Mouse (Mus musculus): Measurements from ENCODE around the gene Stx3. TPM values are rescaled to one million over a fixed set of nuclear protein-coding genes. Genes with fewer than 3 reads are reported as not detected.

The Stx3 gene
- total RNA-seq, 1 experiment from 2014 or later, result 14.9 TPM

GRCm38 (mm10) chr19:11769257-11769920 is 49.8 kb downstream of the Stx3 start:
- ATAC-seq (replicated peaks in 1 of 2; ENCODE audit: insufficient read depth in 1 of 2, low FRiP score in 2 of 2, low TSS enrichment in 1 of 2, low read depth in 1 of 2, poor library complexity in 2 of 2, severe bottlenecking in 2 of 2), result no peak

- peak; percentile 46 to 60; a peak in 2 of 4 replicates for ATAC-seq (replicated peaks in 1 of 2; ENCODE audit: insufficient read depth in 1 of 2, low FRiP score in 2 of 2, low TSS enrichment in 1 of 2, low read depth in 1 of 2, poor library complexity in 2 of 2, severe bottlenecking in 2 of 2)
Measured at GRCm38 (mm10) chr19:11768163-11768562, 51.0 kb downstream of the Stx3 start.

GRCm38 (mm10) chr19:11766413-11766812 is 52.8 kb downstream of the Stx3 start:
- peak; percentile 19 to 22; a peak in 1 of 4 replicates for ATAC-seq (replicated peaks in 1 of 2; ENCODE audit: insufficient read depth in 1 of 2, low FRiP score in 2 of 2, low TSS enrichment in 1 of 2, low read depth in 1 of 2, poor library complexity in 2 of 2, severe bottlenecking in 2 of 2)

GRCm38 (mm10) chr19:11765059-11765458 is 54.1 kb downstream of the Stx3 start:
- no peak for ATAC-seq (replicated peaks in 1 of 2; ENCODE audit: insufficient read depth in 1 of 2, low FRiP score in 2 of 2, low TSS enrichment in 1 of 2, low read depth in 1 of 2, poor library complexity in 2 of 2, severe bottlenecking in 2 of 2)

GRCm38 (mm10) chr19:11747298-11747697 is 71.9 kb downstream of the Stx3 start, which contains the start of gene Gif:
Gene Gif (plus strand): TSS chr19:11747554.
- ATAC-seq (replicated peaks in 1 of 2; ENCODE audit: insufficient read depth in 1 of 2, low FRiP score in 2 of 2, low TSS enrichment in 1 of 2, low read depth in 1 of 2, poor library complexity in 2 of 2, severe bottlenecking in 2 of 2), result no peak

GRCm38 (mm10) chr19:11745680-11746079 is 73.5 kb downstream of the Stx3 start:
- no peak for ATAC-seq (replicated peaks in 1 of 2; ENCODE audit: insufficient read depth in 1 of 2, low FRiP score in 2 of 2, low TSS enrichment in 1 of 2, low read depth in 1 of 2, poor library complexity in 2 of 2, severe bottlenecking in 2 of 2)

- ATAC-seq (replicated peaks in 1 of 2; ENCODE audit: insufficient read depth in 1 of 2, low FRiP score in 2 of 2, low TSS enrichment in 1 of 2, low read depth in 1 of 2, poor library complexity in 2 of 2, severe bottlenecking in 2 of 2), result no peak
Measured at GRCm38 (mm10) chr19:11736455-11736854, 82.7 kb downstream of the Stx3 start.

GRCm38 (mm10) chr19:11730278-11730677 is 88.9 kb downstream of the Stx3 start:
- no peak for ATAC-seq (replicated peaks in 1 of 2; ENCODE audit: insufficient read depth in 1 of 2, low FRiP score in 2 of 2, low TSS enrichment in 1 of 2, low read depth in 1 of 2, poor library complexity in 2 of 2, severe bottlenecking in 2 of 2)

GRCm38 (mm10) chr19:11727304-11727703 is 91.9 kb downstream of the Stx3 start:
- ATAC-seq (replicated peaks in 1 of 2; ENCODE audit: insufficient read depth in 1 of 2, low FRiP score in 2 of 2, low TSS enrichment in 1 of 2, low read depth in 1 of 2, poor library complexity in 2 of 2, severe bottlenecking in 2 of 2), result no peak

GRCm38 (mm10) chr19:11725915-11726314 is 93.3 kb downstream of the Stx3 start:
- no peak for ATAC-seq (replicated peaks in 1 of 2; ENCODE audit: insufficient read depth in 1 of 2, low FRiP score in 2 of 2, low TSS enrichment in 1 of 2, low read depth in 1 of 2, poor library complexity in 2 of 2, severe bottlenecking in 2 of 2)

Other genes starting within 250 kb of the Stx3 start
- gene Ms4a6d, start 214.6 kb downstream of the Stx3 start, total RNA-seq (2017), result 0.55 and 1.1 TPM in 2 replicates
- gene Ms4a2, start 195.7 kb downstream of the Stx3 start, total RNA-seq (2017), result 7.5 and 21.3 TPM in 2 replicates
- gene Ms4a3, start 178.6 kb downstream of the Stx3 start, total RNA-seq (2017), result 17.6 and 52.5 TPM in 2 replicates
- 1.2 TPM in 1 of 2 replicates, not detected in the other for gene Oosp2, start 158.8 kb downstream of the Stx3 start, total RNA-seq (2017)
- 0.40 and 0.81 TPM in 2 replicates for gene Oosp1, start 128.3 kb downstream of the Stx3 start, total RNA-seq (2017)
- not detected in 2 replicates for gene Oosp3, start 122.3 kb downstream of the Stx3 start, total RNA-seq (2017)
- gene Gif, start 71.8 kb downstream of the Stx3 start, total RNA-seq (2017), result not detected in 2 replicates
- 60.9 and 76.5 TPM in 2 replicates for gene Mrpl16, start 49.0 kb downstream of the Stx3 start, total RNA-seq (2017)
- gene Olfr1417, start 19.8 kb upstream of the Stx3 start, total RNA-seq (2017), result not detected in 2 replicates
- not detected in 2 replicates for gene Olfr1418, start 41.7 kb upstream of the Stx3 start, total RNA-seq (2017)
- not detected in 2 replicates for gene Olfr1419, start 55.7 kb upstream of the Stx3 start, total RNA-seq (2017)
- gene Olfr1420, start 67.2 kb upstream of the Stx3 start, total RNA-seq (2017), result not detected in 2 replicates
- gene Patl1, start 93.0 kb upstream of the Stx3 start, total RNA-seq (2017), result 14.8 and 14.9 TPM in 2 replicates
- 35.0 and 39.5 TPM in 2 replicates for gene Osbp, start 146.5 kb upstream of the Stx3 start, total RNA-seq (2017)
- not detected in 2 replicates for gene Olfr1423, start 221.9 kb upstream of the Stx3 start, total RNA-seq (2017)
- not detected in 2 replicates for gene Olfr1424, start 243.3 kb upstream of the Stx3 start, total RNA-seq (2017)